Mouse (Mus musculus) bone marrow, adult 2 months (tissue): ENCODE data around the gene C330021F23Rik.

Experiments
- CTCF ChIP-seq: fragments of 200-500 bp; IDR thresholded peaks from 2 replicates; pipeline ENCODE4 v1.5.1; 2011; ENCODE audit warnings: low read length, control low read depth; ENCODE audit not compliant: control insufficient read depth, insufficient read depth
- POLR2A ChIP-seq: fragments of 200-500 bp; IDR thresholded peaks from 2 replicates; pipeline ENCODE4 v1.6.1; 2011; ENCODE audit warnings: low read depth, mild to moderate bottlenecking, control low read depth, low read length, borderline replicate concordance; ENCODE audit not compliant: control insufficient read depth

DNA sequence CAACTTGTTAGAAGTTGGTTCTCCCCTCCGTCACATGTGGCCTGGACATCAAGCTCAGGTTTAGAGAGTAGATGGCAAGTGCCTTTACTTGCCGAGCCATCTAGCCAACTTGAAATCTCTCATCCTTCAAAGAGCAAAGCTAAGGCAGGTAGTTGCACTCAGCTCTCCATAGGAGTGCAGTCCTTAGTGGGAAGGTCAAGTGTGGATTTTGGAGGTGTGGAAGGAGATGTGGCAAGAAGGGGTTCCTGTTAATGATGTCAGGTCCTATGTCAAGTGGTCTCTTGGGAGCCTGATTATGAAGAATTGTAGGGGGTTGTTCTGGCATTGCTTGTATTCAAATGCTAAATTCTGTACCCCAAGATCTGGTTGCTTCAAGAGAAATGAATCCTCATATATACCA lies 26.7 kb downstream of the C330021F23Rik start:
- TF ChIP-seq CTCF (no peak), POLR2A (no peak)
